Mouse (Mus musculus) myocyte (in vitro differentiated cells): Measurements from ENCODE around the gene Senp7. TPM values are rescaled to one million over a fixed set of nuclear protein-coding genes. Genes with fewer than 3 reads are reported as not detected.

ENCODE experiments used
- H3K27me3 ChIP-seq: one replicate; pipeline ENCODE4 v1.6.1; 2011; ENCODE audit not compliant: control insufficient read depth, insufficient read depth, insufficient read length
- H3K36me3 ChIP-seq: one replicate; pipeline ENCODE4 v1.6.1; 2011; ENCODE audit not compliant: control insufficient read depth, insufficient read depth
- H3K4me2 ChIP-seq: one replicate; pipeline ENCODE4 v1.6.1; 2011; ENCODE audit warnings: low read depth, control low read depth
- H3K4me3 ChIP-seq: one replicate; pipeline ENCODE4 v1.5.1; 2011; ENCODE audit warnings: mild to moderate bottlenecking, control low read depth, moderate library complexity
- H3K79me2 ChIP-seq: one replicate; pipeline ENCODE4 v1.6.1; 2011; ENCODE audit not compliant: control insufficient read depth, insufficient read depth
- H3ac ChIP-seq: one replicate; pipeline ENCODE4 v1.6.1; 2011; ENCODE audit not compliant: control insufficient read depth, insufficient read length
- CEBPB ChIP-seq: IDR thresholded peaks from 2 replicates; pipeline ENCODE4 v1.6.1; 2011; ENCODE audit warnings: mild to moderate bottlenecking, moderate library complexity; ENCODE audit not compliant: poor library complexity, insufficient read depth, severe bottlenecking
- E2F4 ChIP-seq: IDR thresholded peaks from one replicate; pipeline ENCODE4 v1.6.1; 2011; ENCODE audit warnings: mild to moderate bottlenecking, control low read depth, moderate library complexity; ENCODE audit not compliant: insufficient read depth
- MAX ChIP-seq: IDR thresholded peaks from one replicate; pipeline ENCODE4 v1.6.1; 2011; ENCODE audit warnings: low read depth, mild to moderate bottlenecking, control low read depth
- MYOD1 ChIP-seq, 3 experiments: IDR thresholded peaks; one replicate each; pipeline ENCODE4 v1.6.1; 2011; ENCODE audit warnings: control low read depth in 2 of 3, low read depth in 2 of 3, mild to moderate bottlenecking in 2 of 3, moderate library complexity in 1 of 3; ENCODE audit not compliant: insufficient read length in 2 of 3, control insufficient read depth in 1 of 3
- MYOG ChIP-seq, 3 experiments: IDR thresholded peaks; one replicate each; pipeline ENCODE4 v1.6.1; 2011; ENCODE audit warnings: control low read depth in 2 of 3, low read depth in 2 of 3, mild to moderate bottlenecking in 2 of 3; ENCODE audit not compliant: insufficient read length in 2 of 3, control insufficient read depth in 1 of 3, insufficient read depth in 1 of 3
- POLR2A ChIP-seq: IDR thresholded peaks from one replicate; pipeline ENCODE4 v1.6.1; 2011; ENCODE audit warnings: low read depth, mild to moderate bottlenecking, control low read depth, moderate library complexity; ENCODE audit not compliant: insufficient read length
- POLR2AphosphoS2 ChIP-seq: IDR thresholded peaks from one replicate; pipeline ENCODE4 v1.6.1; 2011; ENCODE audit warnings: low read depth, control low read depth; ENCODE audit not compliant: insufficient read length
- REST ChIP-seq: IDR thresholded peaks from one replicate; pipeline ENCODE4 v1.6.1; 2011; ENCODE audit warnings: mild to moderate bottlenecking, control low read depth, moderate library complexity; ENCODE audit not compliant: insufficient read depth, insufficient read length
- SRF ChIP-seq: IDR thresholded peaks from one replicate; pipeline ENCODE4 v1.6.1; 2011; ENCODE audit warnings: low read depth; ENCODE audit not compliant: control insufficient read depth, insufficient read length
- TCF12 ChIP-seq: IDR thresholded peaks from one replicate; pipeline ENCODE4 v1.6.1; 2011; ENCODE audit warnings: mild to moderate bottlenecking, control low read depth; ENCODE audit not compliant: poor library complexity, insufficient read depth, severe bottlenecking
- TCF3 ChIP-seq: IDR thresholded peaks from one replicate; pipeline ENCODE4 v1.6.1; 2011; ENCODE audit warnings: low read depth, control low read depth; ENCODE audit not compliant: insufficient read length
- USF1 ChIP-seq: IDR thresholded peaks from one replicate; pipeline ENCODE4 v1.6.1; 2011; ENCODE audit warnings: low read depth, mild to moderate bottlenecking, control low read depth, moderate library complexity
- polyA plus RNA-seq: library from polyadenylated mRNA; unstranded; fragments of >200 nt; fragmentation: generic; extraction: Trizol; gene quantifications from one replicate; pipeline ENCODE4 v1.2.1, GENCODE M21; 2012; ENCODE audit warnings: missing spikeins

The Senp7 gene
- polyA plus RNA-seq, 1 experiment: 4.0 TPM

DNA sequence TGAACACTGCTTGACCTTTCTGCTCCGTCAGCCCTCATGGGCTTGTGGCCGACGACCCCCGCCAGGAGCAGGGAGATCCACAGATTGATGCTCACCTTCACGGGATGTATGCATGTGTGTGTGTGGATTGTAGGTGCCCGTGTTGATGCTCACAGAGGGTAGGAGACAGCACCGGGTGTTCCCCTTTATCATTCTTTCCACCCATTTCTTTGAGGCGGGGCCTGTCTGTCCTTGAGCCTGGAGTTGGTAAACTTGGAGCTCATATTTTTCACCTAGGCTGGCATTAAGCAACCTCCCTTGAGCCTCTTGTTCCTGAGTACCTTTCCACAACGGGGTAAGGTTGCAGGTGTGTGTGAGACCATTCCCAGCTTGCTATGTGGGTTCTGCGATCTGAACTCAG is 10.0 kb downstream of the Senp7 start:
- Histone ChIP-seq H3K4me3 (no peak overlapping the region), H3K36me3 (no peaks in the 10 kb centered on the region), H3ac (no peak overlapping the region), H3K4me2 (no peak overlapping the region), H3K27me3 (peaks cover 4% of the 10 kb centered on the region), H3K79me2 (no peaks in the 10 kb centered on the region)
- no peak for TF ChIP-seq POLR2AphosphoS2
- TF ChIP-seq CEBPB: no peak
- TF ChIP-seq POLR2A: no peak
- no peak for TF ChIP-seq REST
- no peak for TF ChIP-seq TCF3
- no peak for TF ChIP-seq MYOG (IDR thresholded peaks at IDR 0.05; ENCODE audit: control insufficient read depth in 1 of 3, insufficient read depth in 1 of 3, insufficient read length in 2 of 3, low read depth in 2 of 3)
- TF ChIP-seq SRF: no peak
- TF ChIP-seq MAX: no peak
- no peak for TF ChIP-seq MYOD1 (IDR thresholded peaks at IDR 0.05; ENCODE audit: control insufficient read depth in 1 of 3, insufficient read length in 2 of 3, low read depth in 2 of 3)
- TF ChIP-seq E2F4: no peak
- no peak for TF ChIP-seq TCF12
- TF ChIP-seq USF1: no peak

DNA sequence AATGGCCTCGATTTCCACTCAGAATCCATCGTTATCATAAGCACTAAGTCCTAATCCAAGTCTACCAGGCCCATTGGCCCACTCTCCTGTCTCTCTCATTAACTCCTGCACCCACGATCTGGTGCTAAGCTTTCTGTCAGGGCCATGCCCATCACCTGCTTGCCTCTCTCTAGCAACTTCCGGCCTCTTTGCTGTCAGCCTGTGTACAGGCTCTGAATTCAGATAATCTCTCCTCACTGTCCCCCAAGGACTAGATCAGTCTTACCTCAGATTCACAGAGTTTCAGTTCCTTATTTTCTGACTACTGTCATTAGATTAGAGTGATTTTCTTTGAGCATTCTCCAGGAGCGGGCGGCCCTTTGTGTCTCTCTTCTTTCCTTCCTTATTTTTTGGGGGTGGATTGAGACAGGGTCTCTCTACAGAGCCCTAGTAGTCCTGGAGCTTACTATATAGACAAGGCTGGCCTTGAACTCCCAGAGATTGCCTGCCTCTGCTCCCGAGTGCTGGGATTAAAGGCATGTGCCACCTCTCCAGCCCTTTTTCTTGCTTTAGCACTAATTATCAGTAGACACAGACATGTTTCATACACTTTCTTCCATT is 14.0 kb downstream of the Senp7 start:
- peaks cover 4% of the 10 kb centered on the region for H3K27me3 ChIP-seq
- H3K36me3 ChIP-seq: no peaks in the 10 kb centered on the region
- no peak for TF ChIP-seq REST
- no peak for TF ChIP-seq MAX
- TF ChIP-seq MYOD1 (IDR thresholded peaks at IDR 0.05; ENCODE audit: control insufficient read depth in 1 of 3, insufficient read length in 2 of 3, low read depth in 2 of 3): no peak
- TF ChIP-seq POLR2AphosphoS2: no peak
- no peak for TF ChIP-seq SRF
- TF ChIP-seq POLR2A: no peak
- no peak for TF ChIP-seq TCF12
- no peak for TF ChIP-seq MYOG (IDR thresholded peaks at IDR 0.05; ENCODE audit: control insufficient read depth in 1 of 3, insufficient read depth in 1 of 3, insufficient read length in 2 of 3, low read depth in 2 of 3)
- TF ChIP-seq CEBPB: no peak
- no peak for TF ChIP-seq USF1
- TF ChIP-seq E2F4: no peak
- TF ChIP-seq TCF3: no peak
- no peak overlapping the region for H3K4me2 ChIP-seq
- H3K79me2 ChIP-seq: no peaks in the 10 kb centered on the region
- H3K4me3 ChIP-seq: no peak overlapping the region
- no peak overlapping the region for H3ac ChIP-seq

DNA sequence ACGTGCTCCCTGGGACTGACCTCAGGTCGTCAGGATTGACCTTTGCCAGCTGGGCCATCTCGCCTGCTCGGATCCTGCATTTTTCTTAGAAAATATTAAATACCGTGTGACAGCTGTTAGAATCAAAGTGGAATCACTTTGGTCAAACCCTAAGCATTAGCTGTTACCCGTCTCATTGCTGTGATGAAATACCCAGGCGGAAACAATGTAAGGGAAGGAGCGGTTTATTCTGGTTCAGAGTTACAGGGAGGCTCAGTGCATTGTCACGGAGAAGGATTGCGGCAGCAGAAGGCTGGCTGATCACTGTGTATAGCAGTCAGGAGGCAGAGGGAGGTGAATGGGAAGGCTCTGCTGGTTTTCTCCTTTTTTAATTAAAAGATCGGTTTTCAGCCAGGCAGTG is 14.8 kb downstream of the Senp7 start:
- H3K27me3 ChIP-seq: peaks cover 3% of the 10 kb centered on the region
- TF ChIP-seq E2F4 (no peak), MAX (no peak), TCF12 (no peak), TCF3 (no peak), MYOD1 (IDR thresholded peaks at IDR 0.05; ENCODE audit: control insufficient read depth in 1 of 3, insufficient read length in 2 of 3, low read depth in 2 of 3) (no peak), USF1 (no peak), POLR2AphosphoS2 (no peak), REST (no peak)
- H3ac ChIP-seq: no peak overlapping the region
- H3K36me3 ChIP-seq: no peaks in the 10 kb centered on the region
- H3K79me2 ChIP-seq: no peaks in the 10 kb centered on the region
- no peak overlapping the region for H3K4me3 ChIP-seq
- H3K4me2 ChIP-seq: no peak overlapping the region

DNA sequence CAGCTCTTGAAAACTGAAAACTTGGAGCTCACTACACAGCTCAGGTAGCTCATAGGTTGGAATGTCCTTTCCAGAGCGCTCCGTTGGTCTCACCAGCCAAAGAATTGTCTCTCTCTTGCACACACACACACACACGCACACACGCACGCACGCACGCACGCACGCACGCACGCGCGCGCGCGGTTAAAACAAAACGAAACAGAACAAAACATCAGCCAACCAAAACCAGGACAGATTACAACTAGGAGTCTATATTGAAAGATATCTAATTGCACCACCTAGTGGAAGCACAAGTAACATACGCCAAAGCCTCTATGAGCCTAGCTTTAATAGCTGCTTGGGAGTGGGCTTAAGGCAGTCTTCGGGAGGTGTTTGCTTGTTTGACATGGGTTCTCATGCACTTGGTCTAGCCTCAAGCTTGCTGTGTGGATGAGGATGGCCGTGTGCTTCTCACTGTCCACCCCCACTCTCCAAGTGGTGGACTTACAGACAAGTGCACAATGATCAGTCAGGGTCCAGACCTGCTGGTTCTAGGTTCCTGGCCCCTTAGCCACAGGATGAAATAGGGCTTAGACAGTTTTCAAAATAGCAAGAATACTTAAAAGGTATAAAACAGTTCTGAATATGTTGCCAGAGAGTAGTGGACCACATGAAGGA is 16.3 kb downstream of the Senp7 start:
- no peaks in the 10 kb centered on the region for H3K36me3 ChIP-seq
- H3K79me2 ChIP-seq: no peaks in the 10 kb centered on the region
- TF ChIP-seq POLR2AphosphoS2 (no peak), MYOD1 (IDR thresholded peaks at IDR 0.05; ENCODE audit: control insufficient read depth in 1 of 3, insufficient read length in 2 of 3, low read depth in 2 of 3) (no peak), MYOG (IDR thresholded peaks at IDR 0.05; ENCODE audit: control insufficient read depth in 1 of 3, insufficient read depth in 1 of 3, insufficient read length in 2 of 3, low read depth in 2 of 3) (no peak), POLR2A (peak; percentile 17), SRF (no peak), E2F4 (peak; percentile 74), TCF3 (no peak), MAX (no peak), TCF12 (no peak)
- H3K4me3 ChIP-seq: peak overlapping the region; percentile 15
- H3ac ChIP-seq: no peak overlapping the region
- peak overlapping the region; percentile 67 for H3K4me2 ChIP-seq
- no peaks in the 10 kb centered on the region for H3K27me3 ChIP-seq
